Mouse (Mus musculus) hindbrain, embryonic 11.5 days (tissue): ENCODE measurements around the gene Resp18. TPM values are rescaled to one million over a fixed set of nuclear protein-coding genes. Genes with fewer than 3 reads are reported as not detected.
A peak's percentile ranks its signal among the peaks of the same experiment; 100 is the strongest.

ENCODE experiments used
- ATAC-seq: fragments of 200-750 bp; cut with Nextera tagmentation; 2 replicates; pipeline ENCODE4 v1.8.0; 2017; ENCODE audit warnings: mild to moderate bottlenecking, moderate TSS enrichment, moderate library complexity; ENCODE audit not compliant: low FRiP score
- DNase-seq: peaks from one replicate; pipeline ENCODE4 v3.0.0-alpha.2; 2015; ENCODE audit warnings: low spot score
- H3K27ac ChIP-seq: fragments of 300-500 bp; sonication (generic); 2 replicates; pipeline ENCODE4 v1.5.1; 2014; ENCODE audit warnings: mild to moderate bottlenecking, low read depth, low read length
- H3K27me3 ChIP-seq: fragments of 300-500 bp; sonication (generic); 2 replicates; pipeline ENCODE4 v1.6.1; 2014; ENCODE audit warnings: mild to moderate bottlenecking, low read length, moderate library complexity, mixed read lengths; ENCODE audit not compliant: control insufficient read depth, insufficient read depth
- H3K36me3 ChIP-seq: fragments of 300-500 bp; sonication (generic); 2 replicates; pipeline ENCODE4 v1.6.1; 2014; ENCODE audit warnings: mild to moderate bottlenecking, low read length, moderate library complexity, mixed read lengths; ENCODE audit not compliant: control insufficient read depth, insufficient read depth
- H3K4me1 ChIP-seq: fragments of 300-500 bp; sonication (generic); replicated peaks from 2 replicates; pipeline ENCODE4 v1.6.1; 2014; ENCODE audit warnings: low read length, mixed read lengths; ENCODE audit not compliant: control insufficient read depth, insufficient read depth
- H3K4me2 ChIP-seq: fragments of 300-500 bp; sonication (generic); replicated peaks from 2 replicates; pipeline ENCODE4 v1.6.1; 2014; ENCODE audit warnings: mild to moderate bottlenecking, low read depth, low read length
- H3K4me3 ChIP-seq: fragments of 300-500 bp; sonication (generic); 2 replicates; pipeline ENCODE4 v1.5.1; 2014; ENCODE audit warnings: low read depth, low read length
- H3K9ac ChIP-seq: fragments of 300-500 bp; sonication (generic); 2 replicates; pipeline ENCODE4 v1.6.1; 2014; ENCODE audit warnings: low read depth, low read length
- H3K9me3 ChIP-seq: fragments of 300-500 bp; sonication (generic); 2 replicates; pipeline ENCODE4 v1.6.1; 2016; ENCODE audit warnings: low read length; ENCODE audit not compliant: control insufficient read depth
- WGBS: fragments of 180-500 bp; shearing (Covaris S2); extraction: QIAGEN DNeasy Blood & Tissue Kit; methylation state at CpG from one replicate; pipeline ENCODE4 v1.1.7; 2014; 5-methylcytosine and 5-hydroxymethylcytosine counted together
- polyA plus RNA-seq: library from polyadenylated mRNA; unstranded; fragments of >200 nt; fragmentation: Nextera tagmentation; extraction: Ambion mirVana; gene quantifications from 2 replicates; pipeline ENCODE4 v1.2.1, GENCODE M21; 2014

Gene Resp18
- polyA plus RNA-seq, 1 experiment from 2014 or later: 32.3 TPM

DNA sequence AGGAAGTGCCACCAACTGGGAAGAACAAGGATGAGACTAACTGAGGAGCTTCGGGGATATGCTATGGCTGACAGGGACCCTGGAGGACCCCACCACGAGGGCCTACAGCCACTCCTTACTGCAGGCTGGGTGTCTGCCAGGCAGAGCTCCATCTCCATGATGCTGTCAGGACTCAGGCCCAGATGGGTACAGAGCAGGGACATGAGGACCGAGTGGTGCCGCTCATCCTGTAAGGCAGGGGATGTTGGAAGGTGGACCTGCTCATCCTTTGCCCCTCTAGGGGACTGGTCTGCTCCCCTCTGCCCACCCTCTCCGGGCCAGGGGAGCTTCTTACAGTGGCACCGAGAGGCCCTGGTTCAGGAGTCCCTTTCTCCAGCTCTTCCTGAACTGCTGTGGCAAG is 36.8 kb upstream of the Resp18 start:
- 0 out of 2 replicates have a peak, but pooled peaks cover 2% of the 10 kb centered on the region for H3K36me3 ChIP-seq
- H3K4me2 ChIP-seq: no peak overlapping the region
- ATAC-seq (no peak), DNase-seq (no peak)
- no peaks in the 10 kb centered on the region for H3K9me3 ChIP-seq
- WGBS: 88% methylated on average over 6 of the region's 6 CpGs
- 0 out of 2 replicates have a peak, but pooled peaks cover 2% of the 10 kb centered on the region for H3K4me1 ChIP-seq
- no peaks in the 10 kb centered on the region for H3K27me3 ChIP-seq
- H3K4me3 ChIP-seq: no peak overlapping the region
- H3K9ac ChIP-seq: no peak overlapping the region
- no peak overlapping the region for H3K27ac ChIP-seq

DNA sequence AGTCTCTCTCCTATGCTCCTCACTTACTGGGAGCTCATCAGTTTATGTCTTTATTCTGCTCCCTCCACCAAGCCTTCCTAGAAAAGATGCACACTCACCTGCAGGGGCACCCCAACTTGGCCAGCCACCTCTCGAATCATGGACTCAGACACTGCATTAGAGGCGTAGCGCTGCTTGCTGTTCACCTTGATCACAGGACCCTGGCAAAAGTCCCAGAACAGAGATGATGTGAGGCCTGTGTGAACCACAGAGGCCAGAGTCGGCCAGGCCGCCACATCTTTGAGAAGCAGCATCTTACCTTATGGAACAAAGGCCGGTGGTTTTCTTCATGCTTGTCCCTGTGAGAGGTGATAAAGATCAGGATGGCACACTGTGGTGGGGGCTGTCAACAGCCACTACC is 33.5 kb upstream of the Resp18 start:
- ATAC-seq: no peak
- H3K36me3 ChIP-seq: 0 out of 2 replicates have a peak, but pooled peaks cover 5% of the 10 kb centered on the region
- no peak for DNase-seq

DNA sequence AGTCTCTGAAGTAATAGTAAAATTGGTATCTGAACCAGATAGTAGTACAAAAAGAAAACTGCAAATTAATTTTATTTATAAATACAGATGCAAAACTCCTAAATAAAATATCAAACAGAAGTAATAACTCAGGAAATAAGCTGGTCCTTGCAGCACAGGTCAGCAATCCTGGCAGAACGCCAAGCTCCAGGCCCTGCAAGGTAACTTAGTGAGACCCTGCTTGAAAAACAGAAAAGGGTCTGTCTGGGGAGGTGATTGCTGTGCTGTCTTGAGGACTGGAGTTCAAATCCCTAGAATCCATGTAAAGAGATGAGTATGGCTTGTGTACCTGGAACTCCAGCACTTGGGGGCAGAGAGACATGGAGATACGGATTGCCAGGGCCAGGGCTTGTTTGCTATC is 26.4 kb upstream of the Resp18 start:
- Histone ChIP-seq H3K4me1 (no peaks in the 10 kb centered on the region), H3K4me2 (no peak overlapping the region), H3K27me3 (no peaks in the 10 kb centered on the region), H3K9me3 (no peaks in the 10 kb centered on the region), H3K9ac (no peak overlapping the region), H3K27ac (no peak overlapping the region), H3K36me3 (0 out of 2 replicates have a peak, but pooled peaks cover 2% of the 10 kb centered on the region), H3K4me3 (no peak overlapping the region)
- ATAC-seq (no peak), DNase-seq (no peak)
- WGBS: 82% methylated on average over 2 of the region's 2 CpGs

More for the DNA sequence above, 33.5 kb upstream of the Resp18 start:
- 97% methylated on average over 6 of the region's 6 CpGs for WGBS
- Histone ChIP-seq H3K9ac (no peak overlapping the region), H3K27ac (no peak overlapping the region), H3K27me3 (no peaks in the 10 kb centered on the region), H3K4me1 (0 out of 2 replicates have a peak, but pooled peaks cover 2% of the 10 kb centered on the region), H3K9me3 (no peaks in the 10 kb centered on the region), H3K4me3 (no peak overlapping the region), H3K4me2 (no peak overlapping the region)

DNA sequence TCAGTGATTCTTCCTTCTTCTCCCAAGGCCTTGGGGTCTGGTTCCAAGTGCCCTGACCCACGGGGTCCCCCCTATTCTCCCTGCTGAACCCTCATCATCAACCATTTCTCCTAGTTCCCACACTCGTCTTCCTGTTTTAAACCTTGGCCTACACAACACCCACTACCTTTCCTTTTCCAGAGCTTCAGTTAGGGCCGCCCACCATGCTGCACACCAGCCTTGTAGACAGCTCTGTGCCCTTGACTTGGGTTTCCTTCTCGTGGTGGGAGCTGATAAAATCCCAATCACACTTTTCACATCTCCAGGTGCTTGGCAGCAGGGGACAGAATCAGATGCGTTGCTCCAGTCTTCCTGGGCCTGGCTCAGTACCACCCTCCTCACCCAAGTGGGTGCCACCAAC is 16.1 kb upstream of the Resp18 start:
- Histone ChIP-seq H3K27ac (no peak overlapping the region), H3K4me1 (peaks cover 5% of the 10 kb centered on the region; the same call in 1 of the 2 replicates), H3K36me3 (no peaks in the 10 kb centered on the region), H3K4me3 (no peak overlapping the region), H3K4me2 (no peak overlapping the region), H3K9ac (no peak overlapping the region), H3K9me3 (no peaks in the 10 kb centered on the region), H3K27me3 (no peaks in the 10 kb centered on the region)
- 77% methylated on average over 5 of the region's 5 CpGs for WGBS
- ATAC-seq (no peak), DNase-seq (no peak)

DNA sequence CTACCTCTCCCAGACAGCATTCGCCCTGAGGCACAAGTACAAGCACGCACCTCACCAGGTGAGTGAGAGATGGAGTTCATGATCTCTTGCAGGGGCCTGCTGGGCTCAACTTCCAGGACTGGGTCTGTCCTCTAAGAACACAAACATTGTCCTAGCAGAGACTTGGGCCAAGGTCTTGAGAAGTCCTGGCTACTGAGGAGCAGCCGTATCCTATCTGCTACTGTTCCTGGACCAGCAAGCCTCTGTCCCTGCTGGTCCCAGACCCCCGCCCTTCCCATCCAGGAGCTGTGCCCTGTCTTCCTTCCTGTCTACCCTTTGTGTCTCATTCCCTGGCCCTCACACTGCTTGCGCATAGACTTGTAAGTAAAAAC is 15.1 kb upstream of the Resp18 start:
- H3K9ac ChIP-seq: no peak overlapping the region
- H3K27ac ChIP-seq: no peak overlapping the region
- no peak overlapping the region for H3K4me2 ChIP-seq
- DNase-seq: no peak
- no peaks in the 10 kb centered on the region for H3K36me3 ChIP-seq
- no peaks in the 10 kb centered on the region for H3K9me3 ChIP-seq
- ATAC-seq: no peak
- peaks cover 9% of the 10 kb centered on the region; the same call in 1 of the 2 replicates for H3K4me1 ChIP-seq
- 82% methylated on average over 5 of the region's 5 CpGs for WGBS
- no peaks in the 10 kb centered on the region for H3K27me3 ChIP-seq
- no peak overlapping the region for H3K4me3 ChIP-seq

DNA sequence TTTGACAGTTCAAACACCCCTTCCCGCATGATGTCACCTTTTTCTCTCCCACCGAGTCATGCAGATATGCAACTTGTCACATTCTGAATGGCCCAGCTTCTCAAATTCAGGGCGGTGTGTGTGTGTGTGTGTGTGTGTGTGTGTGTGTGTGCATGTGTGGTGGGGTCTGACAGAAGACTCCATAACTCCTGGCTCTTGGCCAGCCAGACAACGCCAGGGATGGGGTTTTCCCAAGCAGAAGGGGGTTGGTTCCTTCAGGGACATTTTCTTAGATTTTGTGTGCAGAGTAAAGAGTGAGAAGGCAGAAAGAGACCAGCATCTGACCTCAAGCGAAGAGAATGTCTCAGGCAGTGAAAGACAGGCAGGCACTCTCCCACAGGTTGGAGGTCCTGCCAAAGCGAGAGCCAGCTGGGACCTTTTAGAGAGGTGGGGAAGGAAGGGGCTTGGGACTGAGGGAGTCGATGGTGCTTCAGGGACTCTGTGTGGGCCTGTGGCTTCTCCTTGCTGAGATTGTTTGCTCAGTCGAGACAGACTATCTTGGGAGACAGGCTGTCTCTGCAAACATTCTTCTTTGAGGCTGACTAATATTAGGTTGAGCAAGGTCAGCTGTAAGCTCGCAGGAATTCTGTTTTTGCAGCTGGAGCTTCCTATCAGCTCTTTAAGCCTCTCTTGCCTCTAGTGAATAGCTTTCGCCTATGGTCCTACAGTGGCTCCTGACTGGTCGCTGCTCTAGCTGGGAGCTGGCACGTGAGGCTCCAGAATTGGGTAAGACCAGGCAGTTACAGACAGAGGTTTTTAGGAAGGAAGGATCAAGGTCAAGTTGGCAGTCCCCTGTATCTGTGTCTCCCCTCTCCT is 14.5 kb upstream of the Resp18 start:
- no peak overlapping the region for H3K4me3 ChIP-seq
- H3K9me3 ChIP-seq: no peaks in the 10 kb centered on the region
- no peaks in the 10 kb centered on the region for H3K27me3 ChIP-seq
- 53% methylated on average over 12 of the region's 12 CpGs for WGBS
- no peak overlapping the region for H3K4me2 ChIP-seq
- peaks cover 9% of the 10 kb centered on the region; the same call in 1 of the 2 replicates for H3K4me1 ChIP-seq
- H3K27ac ChIP-seq: no peak overlapping the region
- H3K36me3 ChIP-seq: no peaks in the 10 kb centered on the region
- no peak overlapping the region for H3K9ac ChIP-seq
- no peak for ATAC-seq
- no peak for DNase-seq

DNA sequence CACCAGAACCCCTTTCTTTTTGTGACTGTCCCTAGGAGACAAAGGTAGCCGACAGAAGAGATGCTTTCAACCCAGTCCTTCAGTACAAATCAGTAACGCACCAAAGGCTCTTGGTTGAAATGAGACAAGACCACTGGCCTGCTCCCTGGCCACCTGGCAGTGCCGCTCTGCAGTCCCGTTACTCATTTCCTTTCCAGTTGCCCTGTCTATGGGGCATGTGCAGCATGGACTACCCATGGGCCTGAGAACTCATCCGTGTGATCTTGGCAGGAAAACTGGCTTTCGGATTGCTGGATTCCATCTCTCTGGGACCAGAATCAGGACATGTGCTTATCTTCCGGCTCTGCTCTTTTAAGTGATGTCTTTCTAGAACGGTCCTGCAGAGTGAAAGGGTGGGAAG is 13.1 kb upstream of the Resp18 start:
- H3K9ac ChIP-seq: no peak overlapping the region
- H3K4me1 ChIP-seq: peaks cover 9% of the 10 kb centered on the region; the same call in 1 of the 2 replicates
- DNase-seq (no peak), ATAC-seq (no peak)
- no peak overlapping the region for H3K4me2 ChIP-seq
- 91% methylated on average over 8 of the region's 8 CpGs for WGBS
- H3K27me3 ChIP-seq: no peaks in the 10 kb centered on the region
- H3K9me3 ChIP-seq: no peaks in the 10 kb centered on the region
- no peaks in the 10 kb centered on the region for H3K36me3 ChIP-seq
- no peak overlapping the region for H3K27ac ChIP-seq
- no peak overlapping the region for H3K4me3 ChIP-seq

DNA sequence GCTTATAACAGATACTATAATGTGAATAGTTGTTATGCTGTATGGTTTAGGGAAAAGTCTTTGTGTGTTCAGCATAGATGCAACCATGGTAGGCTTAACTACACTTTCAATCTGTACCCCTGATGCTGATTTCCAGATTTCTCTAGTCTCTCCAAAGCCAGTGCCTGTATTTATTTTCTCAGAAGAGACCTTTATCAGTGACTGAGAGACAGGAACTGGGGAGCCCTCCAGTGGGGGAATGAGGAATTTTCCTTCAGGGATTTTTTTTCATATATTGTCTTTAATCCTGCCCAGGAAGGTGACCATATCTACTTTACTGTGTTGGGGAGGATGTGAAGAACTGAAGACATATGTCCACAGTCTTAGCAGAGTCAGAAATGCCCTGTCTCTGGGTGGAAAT is 12.4 kb upstream of the Resp18 start:
- H3K4me3 ChIP-seq: no peak overlapping the region
- peak overlapping the region; percentile 83 for H3K27ac ChIP-seq
- ATAC-seq (peak; percentile 10; the same call in 1 of the 2 replicates), DNase-seq (peak; percentile 55)
- H3K27me3 ChIP-seq: no peaks in the 10 kb centered on the region
- H3K36me3 ChIP-seq: no peaks in the 10 kb centered on the region
- H3K9ac ChIP-seq: no peak overlapping the region
- H3K4me2 ChIP-seq: no peak overlapping the region
- H3K4me1 ChIP-seq: peaks cover 9% of the 10 kb centered on the region; the same call in 1 of the 2 replicates
- no peaks in the 10 kb centered on the region for H3K9me3 ChIP-seq
